Mouse (Mus musculus) lung, postnatal 0 days (tissue): ENCODE measurements around the gene Arid4b. TPM values are rescaled to one million over a fixed set of nuclear protein-coding genes. Genes with fewer than 3 reads are reported as not detected.

Experiments used
- ATAC-seq: fragments of 200-750 bp; cut with Nextera tagmentation; 2 replicates; pipeline ENCODE4 v1.8.0; 2017; ENCODE audit warnings: moderate library complexity
- DNase-seq: peaks from one replicate; pipeline ENCODE4 v3.0.0-alpha.2; 2016; ENCODE audit warnings: low spot score
- H3K27ac ChIP-seq: fragments of 300-500 bp; sonication (generic); 2 replicates; pipeline ENCODE4 v1.5.1; 2014; ENCODE audit warnings: antibody characterized with exemption, mild to moderate bottlenecking, low read length, mixed read lengths
- H3K27me3 ChIP-seq: fragments of 300-500 bp; sonication (generic); replicated peaks from 2 replicates; pipeline ENCODE4 v1.6.1; 2014; ENCODE audit warnings: low read length, mixed read lengths; ENCODE audit not compliant: insufficient read depth
- H3K36me3 ChIP-seq: fragments of 300-500 bp; sonication (generic); 2 replicates; pipeline ENCODE4 v1.6.1; 2014; ENCODE audit warnings: low read length, mixed read lengths; ENCODE audit not compliant: insufficient read depth
- H3K4me1 ChIP-seq: fragments of 300-500 bp; sonication (generic); 2 replicates; pipeline ENCODE4 v1.6.1; 2014; ENCODE audit warnings: antibody characterized with exemption, low read depth, low read length, mixed read lengths; ENCODE audit not compliant: insufficient read depth
- H3K4me2 ChIP-seq: fragments of 300-500 bp; sonication (generic); replicated peaks from 2 replicates; pipeline ENCODE4 v1.6.1; 2014; ENCODE audit warnings: low read depth, mild to moderate bottlenecking, low read length, moderate library complexity, mixed read lengths
- H3K4me3 ChIP-seq: fragments of 300-500 bp; sonication (generic); 2 replicates; pipeline ENCODE4 v1.5.1; 2014; ENCODE audit warnings: low read depth, low read length
- H3K9ac ChIP-seq: fragments of 300-500 bp; sonication (generic); replicated peaks from 2 replicates; pipeline ENCODE4 v1.6.1; 2014; ENCODE audit warnings: low read depth, mild to moderate bottlenecking
- H3K9me3 ChIP-seq: fragments of 300-500 bp; sonication (generic); 2 replicates; pipeline ENCODE4 v1.6.1; 2016; ENCODE audit warnings: low read length, mixed read lengths
- CTCF ChIP-seq: IDR thresholded peaks from 2 replicates; pipeline ENCODE4 v1.5.1; 2016; ENCODE audit warnings: antibody characterized with exemption, mild to moderate bottlenecking
- EP300 ChIP-seq: IDR thresholded peaks from 2 replicates; pipeline ENCODE4 v1.6.1; 2016; ENCODE audit warnings: antibody characterized with exemption, mild to moderate bottlenecking, control low read depth
- WGBS: fragments of 180-500 bp; shearing (Covaris S2); extraction: QIAGEN DNeasy Blood & Tissue Kit; methylation state at CpG from one replicate; pipeline ENCODE4 v1.1.7; 2014; 5-methylcytosine and 5-hydroxymethylcytosine counted together
- polyA plus RNA-seq: library from polyadenylated mRNA; unstranded; fragments of >200 nt; fragmentation: Nextera tagmentation; extraction: Ambion mirVana; gene quantifications from 2 replicates; pipeline ENCODE4 v1.2.1, GENCODE M21; 2015

The Arid4b gene
- polyA plus RNA-seq, 1 experiment from 2014 or later: 60.3 TPM

DNA sequence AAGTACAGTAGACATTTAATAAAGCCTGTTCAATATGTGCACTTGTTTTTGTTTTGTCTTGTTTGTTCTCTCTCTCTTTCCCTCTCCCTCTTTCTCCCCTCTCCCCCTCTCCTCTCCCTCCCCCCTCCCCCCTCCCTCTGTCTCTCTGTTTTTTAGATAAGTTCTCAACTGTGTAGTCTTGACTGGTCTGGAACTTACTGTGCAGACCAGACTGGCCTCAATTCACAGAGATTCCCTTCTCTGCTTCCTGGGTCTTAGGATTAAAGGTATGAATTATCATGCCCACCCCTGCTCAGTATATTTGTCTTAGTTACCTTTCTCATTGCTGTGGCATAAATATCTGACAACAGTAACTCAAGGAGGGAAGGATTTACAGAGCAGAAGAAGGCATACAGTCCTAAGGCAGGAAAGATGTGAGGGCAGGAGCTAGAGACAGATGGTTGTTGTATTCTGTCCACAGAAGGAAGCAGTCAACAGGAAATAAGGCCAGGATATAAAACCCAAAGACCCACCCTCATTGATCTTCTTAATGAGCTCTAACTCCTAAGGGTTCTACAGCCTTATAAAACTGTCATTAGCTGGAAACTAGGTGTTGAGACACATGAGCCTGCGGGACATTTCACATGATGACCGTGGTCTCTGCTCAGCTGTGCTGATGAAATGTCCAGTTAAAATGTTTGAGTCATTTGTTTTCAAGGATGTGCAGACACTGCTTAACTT lies 47.3 kb downstream of the Arid4b start:
- Histone ChIP-seq H3K27me3 (no peaks in the 10 kb centered on the region), H3K4me2 (no peak overlapping the region), H3K27ac (no peak overlapping the region), H3K4me3 (no peak overlapping the region), H3K9me3 (no peaks in the 10 kb centered on the region), H3K4me1 (no peaks in the 10 kb centered on the region), H3K36me3 (no peaks in the 10 kb centered on the region), H3K9ac (no peak overlapping the region)
- ATAC-seq (no peak), DNase-seq (no peak)
- TF ChIP-seq CTCF (no peak), EP300 (no peak)
- 76% methylated on average over 2 of the region's 2 CpGs for WGBS

DNA sequence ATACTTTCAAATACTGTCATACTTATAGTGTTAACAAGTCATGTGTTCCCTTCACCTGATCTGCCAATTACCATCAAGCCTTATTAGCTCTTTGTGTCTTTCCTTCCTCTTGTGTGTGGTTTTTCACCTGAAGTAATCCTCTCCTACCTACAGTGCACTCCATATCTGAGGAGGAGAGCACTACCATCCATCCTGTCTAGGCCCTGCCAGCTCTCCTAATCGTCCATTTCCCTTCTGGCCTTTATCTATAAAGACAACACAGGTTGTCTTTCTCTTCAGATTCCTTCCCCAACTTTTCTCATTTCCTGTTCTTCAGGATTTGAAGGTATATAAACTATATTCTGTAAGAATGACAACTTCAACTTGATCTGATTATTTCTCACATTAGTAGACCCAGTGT lies 48.1 kb downstream of the Arid4b start:
- DNase-seq (no peak), ATAC-seq (no peak)
- H3K9ac ChIP-seq: no peak overlapping the region
- TF ChIP-seq EP300: no peak
- no peak for TF ChIP-seq CTCF
- H3K4me3 ChIP-seq: no peak overlapping the region
- no peaks in the 10 kb centered on the region for H3K36me3 ChIP-seq
- H3K9me3 ChIP-seq: no peaks in the 10 kb centered on the region
- WGBS: 41% methylated on average over 1 of the region's 1 CpGs
- H3K4me1 ChIP-seq: no peaks in the 10 kb centered on the region
- H3K27ac ChIP-seq: no peak overlapping the region
- no peak overlapping the region for H3K4me2 ChIP-seq
- no peaks in the 10 kb centered on the region for H3K27me3 ChIP-seq

DNA sequence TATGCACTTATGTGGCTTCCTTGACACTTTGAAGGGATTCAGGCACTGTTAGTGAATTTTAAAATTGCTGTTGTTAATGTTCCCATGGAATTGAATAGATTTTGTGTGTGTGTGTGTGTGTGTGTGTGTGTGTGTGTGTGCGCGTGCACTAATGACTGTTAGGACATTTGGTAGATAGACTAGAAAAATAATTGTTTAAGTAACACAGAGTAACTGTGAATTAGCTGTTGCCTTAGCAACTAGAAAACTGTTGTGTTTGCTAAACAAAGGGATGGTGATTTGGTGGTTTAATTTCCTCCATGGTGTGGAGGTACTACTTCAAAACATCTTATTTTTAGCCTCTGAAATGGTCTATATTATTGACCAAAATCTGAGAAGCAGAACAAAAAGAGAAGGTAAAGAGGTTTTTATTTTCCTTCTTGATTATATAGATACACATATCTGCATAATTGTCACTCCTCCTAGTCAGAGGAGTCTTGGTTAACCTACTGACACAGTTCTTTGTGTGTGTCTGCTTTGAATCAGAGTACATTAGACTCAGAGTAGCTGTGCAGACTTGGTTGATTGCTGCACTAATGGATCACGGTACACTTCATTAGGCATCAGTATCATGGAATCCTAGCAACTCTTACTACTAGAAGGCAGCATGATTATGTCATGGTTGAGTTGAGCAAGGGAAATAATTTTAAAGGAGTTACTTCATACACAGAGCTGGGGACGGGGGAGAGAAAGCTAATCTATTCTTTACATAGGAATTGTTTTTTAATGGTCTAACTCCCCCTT lies 50.9 kb downstream of the Arid4b start:
- no peaks in the 10 kb centered on the region for H3K36me3 ChIP-seq
- H3K4me3 ChIP-seq: no peak overlapping the region
- no peak overlapping the region for H3K27ac ChIP-seq
- H3K4me2 ChIP-seq: no peak overlapping the region
- 76% methylated on average over 4 of the region's 4 CpGs for WGBS
- no peak for TF ChIP-seq CTCF
- TF ChIP-seq EP300: no peak
- H3K4me1 ChIP-seq: no peaks in the 10 kb centered on the region
- no peaks in the 10 kb centered on the region for H3K27me3 ChIP-seq
- DNase-seq: peak; percentile 68
- no peaks in the 10 kb centered on the region for H3K9me3 ChIP-seq
- no peak overlapping the region for H3K9ac ChIP-seq
- ATAC-seq: peak; percentile 87

DNA sequence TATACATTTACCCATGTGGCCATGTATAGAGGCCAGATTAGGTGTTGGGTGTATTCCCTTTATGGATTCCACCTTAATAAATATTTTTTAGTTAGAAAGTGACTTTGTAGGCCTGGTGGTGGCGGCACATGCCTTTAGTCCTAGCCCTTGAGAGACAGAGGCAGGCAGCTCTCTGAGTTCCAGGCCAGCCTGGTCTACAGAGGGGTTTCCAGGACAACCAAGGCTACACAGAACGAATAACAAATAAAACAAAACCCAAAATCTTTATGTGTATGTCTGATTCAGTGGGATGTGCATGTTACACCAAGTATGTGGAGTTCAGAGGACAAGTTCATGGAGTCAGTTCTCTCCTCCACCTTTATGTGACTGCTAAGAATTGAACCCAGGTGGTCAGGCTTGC lies 52.8 kb downstream of the Arid4b start:
- no peak overlapping the region for H3K4me3 ChIP-seq
- TF ChIP-seq CTCF (no peak), EP300 (no peak)

DNA sequence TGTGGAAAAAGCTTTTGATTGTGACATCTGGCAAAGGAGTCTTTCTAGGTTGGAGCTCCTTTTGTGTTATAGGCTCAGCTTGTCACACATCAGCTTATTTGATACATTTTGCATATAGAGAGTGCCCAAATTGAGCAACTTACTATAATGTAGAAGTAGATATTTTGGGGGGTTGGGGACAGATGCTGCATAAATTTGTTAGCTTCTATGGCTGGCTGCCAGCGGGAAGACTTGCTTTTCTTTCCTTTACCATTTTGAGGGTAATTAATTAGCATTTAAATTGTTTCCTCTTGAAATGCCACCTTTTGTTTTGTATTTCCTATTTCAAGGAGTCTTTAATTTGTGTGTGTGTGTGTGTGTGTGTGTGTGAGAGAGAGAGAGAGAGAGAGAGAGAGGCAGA lies 68.6 kb downstream of the Arid4b start:
- no peaks in the 10 kb centered on the region for H3K27me3 ChIP-seq
- H3K27ac ChIP-seq: no peak overlapping the region

More for the DNA sequence above, 52.8 kb downstream of the Arid4b start:
- ATAC-seq: no peak
- WGBS: 95% methylated on average over 2 of the region's 2 CpGs
- no peak for DNase-seq
- Histone ChIP-seq H3K36me3 (no peaks in the 10 kb centered on the region), H3K9me3 (no peaks in the 10 kb centered on the region), H3K9ac (no peak overlapping the region), H3K27me3 (no peaks in the 10 kb centered on the region), H3K27ac (no peak overlapping the region), H3K4me2 (no peak overlapping the region), H3K4me1 (no peaks in the 10 kb centered on the region)

DNA sequence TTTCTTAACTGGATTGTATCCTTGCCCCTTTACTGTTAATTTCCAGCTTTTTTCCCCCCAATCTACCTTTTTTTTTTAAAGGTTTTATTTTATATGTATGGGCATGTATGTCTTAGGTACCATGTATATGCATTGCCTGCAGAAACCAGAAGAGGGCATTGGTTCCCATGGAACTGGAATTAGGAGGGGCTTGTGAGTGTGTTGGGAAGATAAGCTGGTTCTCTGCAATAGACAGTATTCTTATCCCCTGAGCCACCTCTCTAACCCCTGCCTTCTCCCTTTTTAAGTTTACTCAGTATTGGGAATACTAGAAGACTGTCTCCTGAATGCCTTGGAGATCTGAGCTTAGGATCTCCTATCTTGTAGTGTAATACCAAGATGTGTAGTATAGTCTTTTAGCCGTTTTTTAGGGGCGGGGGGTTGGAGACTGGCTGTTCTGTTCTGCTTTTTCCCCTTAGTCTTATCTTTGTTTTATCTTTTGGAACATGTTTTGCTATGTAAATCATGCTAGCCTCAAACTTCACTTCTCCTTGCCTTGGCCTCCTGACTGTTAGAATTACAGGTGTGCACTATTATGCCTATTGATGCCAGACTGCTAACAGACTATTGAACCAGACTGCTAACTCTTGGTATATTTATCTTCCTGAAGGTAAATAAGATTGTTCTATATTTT lies 79.4 kb downstream of the Arid4b start:
- Histone ChIP-seq H3K36me3 (peaks cover 4% of the 10 kb centered on the region; the same call in 1 of the 2 replicates), H3K27ac (no peak overlapping the region), H3K4me1 (no peaks in the 10 kb centered on the region), H3K27me3 (no peaks in the 10 kb centered on the region), H3K9ac (no peak overlapping the region), H3K4me2 (no peak overlapping the region), H3K9me3 (no peaks in the 10 kb centered on the region), H3K4me3 (no peak overlapping the region)
- ATAC-seq: no peak
- peak; percentile 46 for TF ChIP-seq CTCF
- no peak for TF ChIP-seq EP300
- WGBS: 93% methylated on average over 2 of the region's 2 CpGs
- DNase-seq: no peak

More for the DNA sequence above, 68.6 kb downstream of the Arid4b start:
- Histone ChIP-seq H3K4me3 (no peak overlapping the region), H3K4me2 (no peak overlapping the region), H3K4me1 (no peaks in the 10 kb centered on the region), H3K9ac (no peak overlapping the region), H3K9me3 (no peaks in the 10 kb centered on the region), H3K36me3 (no peaks in the 10 kb centered on the region)
- WGBS: 93% methylated on average over 1 of the region's 1 CpGs
- ATAC-seq (no peak), DNase-seq (no peak)
- TF ChIP-seq CTCF (no peak), EP300 (no peak)
